Mouse (Mus musculus): Measurements from ENCODE around the gene Pank1.

Gene Pank1

GRCm38 (mm10) chr19:34879624-34880023 is 369 bp upstream of the Pank1 start:
- no peak for DNase-seq (ENCODE audit: low spot score in 2 of 2)

- DNase-seq (ENCODE audit: low spot score in 2 of 2): peak; percentile 64 to 68
Observed at GRCm38 (mm10) chr19:34877898-34878602, 1.2 kb downstream of the Pank1 start.

DNA sequence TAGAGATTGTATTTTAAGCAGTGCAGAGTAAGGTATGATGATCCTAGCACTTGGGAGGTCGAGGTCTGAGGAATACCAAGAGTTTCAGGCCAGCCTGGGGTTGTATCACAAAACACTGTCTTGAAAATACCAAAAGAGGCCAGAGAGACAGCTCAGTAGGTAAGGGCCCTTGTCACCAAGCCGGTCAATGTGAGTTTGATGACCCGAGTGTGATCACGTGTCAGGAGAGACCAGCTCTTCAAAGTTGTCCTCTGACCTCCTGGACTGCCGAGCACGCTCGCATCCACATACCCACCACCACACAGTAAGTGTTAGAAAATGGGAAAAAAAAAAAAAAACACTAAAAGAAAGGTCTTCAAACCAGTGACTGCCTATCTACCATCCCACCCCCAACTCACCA is 2.6 kb downstream of the Pank1 start:
- DNase-seq (ENCODE audit: low spot score in 2 of 2): no peak

DNA sequence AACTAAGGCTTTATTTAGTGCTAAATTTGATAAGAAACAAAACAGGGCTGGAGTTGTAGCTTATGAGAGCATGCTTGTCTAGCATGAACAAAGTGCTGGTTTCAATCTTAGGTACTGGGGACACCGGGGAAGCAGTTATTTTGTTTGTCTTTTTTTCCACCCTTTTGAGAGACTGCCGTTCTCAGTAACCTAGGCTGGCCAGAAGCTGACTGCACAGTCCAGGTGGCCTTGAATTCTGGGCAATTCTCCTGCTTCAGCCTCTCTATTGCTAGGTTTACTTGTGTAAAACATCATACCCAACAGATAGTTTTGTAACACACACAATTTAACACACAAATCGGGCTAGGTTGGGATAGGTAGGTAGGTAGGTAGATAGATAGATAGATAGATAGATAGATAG is 9.9 kb downstream of the Pank1 start:
- no peak for DNase-seq (ENCODE audit: low spot score in 2 of 2)

DNA sequence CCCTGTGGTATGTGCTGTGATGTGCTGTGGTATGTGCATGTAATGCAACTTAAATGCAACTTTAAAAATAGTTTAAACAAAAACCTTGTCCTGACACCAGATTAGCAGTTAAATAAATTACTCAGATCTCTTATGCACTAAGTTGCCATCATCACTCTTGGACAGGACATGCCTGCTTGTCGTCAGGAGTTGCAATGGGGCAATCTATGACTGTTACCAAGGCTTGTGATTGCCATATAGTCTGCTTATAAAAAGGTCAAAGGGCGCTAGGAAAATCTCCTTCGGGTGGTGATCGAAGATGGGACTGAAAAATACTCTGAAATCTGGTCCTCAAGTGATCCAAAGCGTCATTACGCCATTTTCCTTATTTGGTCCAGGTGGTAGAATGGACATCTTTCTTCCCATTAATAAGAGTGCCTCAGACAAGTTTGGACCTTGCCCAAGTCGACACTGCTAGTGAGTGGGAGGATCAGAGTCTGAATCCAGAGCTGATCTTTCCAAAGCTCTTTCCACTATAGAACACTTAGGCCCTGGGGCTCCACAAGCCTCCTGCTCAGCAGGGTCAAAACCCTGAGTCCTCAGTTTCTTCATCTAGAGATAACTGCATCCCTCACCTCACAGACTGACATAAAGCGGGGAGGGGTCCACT is 11.0 kb downstream of the Pank1 start:
- no peak for DNase-seq (ENCODE audit: low spot score in 2 of 2)

DNA sequence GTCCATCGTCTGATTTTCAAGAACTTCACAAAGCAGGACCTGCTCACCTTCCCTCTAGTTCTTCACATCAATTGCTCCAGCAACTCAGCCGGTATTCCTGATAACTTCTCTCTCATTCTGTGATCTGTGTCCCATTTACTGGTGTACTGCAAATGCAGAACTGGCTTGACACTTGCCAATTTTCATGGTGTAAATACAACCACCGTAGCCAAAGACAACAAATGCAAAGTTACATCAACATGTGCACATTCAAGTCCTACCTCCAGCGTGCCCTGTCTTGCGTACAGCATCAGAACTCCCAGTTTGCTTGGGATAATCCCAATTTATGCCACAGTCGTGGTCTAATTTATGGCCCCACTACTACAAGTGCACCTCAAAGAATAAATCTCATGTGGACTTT is 15.5 kb downstream of the Pank1 start:
- DNase-seq (ENCODE audit: low spot score in 2 of 2): no peak

DNA sequence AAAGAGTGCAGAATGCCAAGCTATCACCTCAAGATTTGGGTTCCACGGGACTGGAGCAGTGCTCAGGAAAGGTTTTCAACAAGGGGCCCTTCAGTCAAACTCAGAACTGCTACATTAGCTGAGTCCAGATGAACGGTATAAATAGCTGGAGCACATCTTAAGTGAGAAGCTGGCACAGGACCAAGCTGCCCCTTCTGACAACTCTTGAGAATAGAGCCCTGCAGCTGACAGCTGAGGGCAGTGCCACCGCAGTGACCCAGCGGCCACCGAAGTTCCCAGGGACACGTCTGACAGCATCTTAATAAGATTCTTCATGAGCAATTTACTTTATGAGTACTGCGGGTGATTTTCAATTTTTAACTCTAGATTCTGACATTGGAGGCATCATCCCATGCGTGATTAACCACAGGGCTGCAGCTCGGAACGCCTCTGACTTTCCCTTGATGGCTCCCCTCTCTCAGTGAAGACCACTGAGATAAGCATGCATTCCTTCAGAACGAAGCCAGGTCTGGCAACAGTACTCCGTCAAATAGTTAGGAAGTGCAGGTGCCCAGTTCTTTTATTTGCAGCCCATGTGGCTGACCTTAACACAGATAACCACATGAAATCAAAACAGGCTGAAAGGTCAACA is 23.1 kb downstream of the Pank1 start:
- DNase-seq (ENCODE audit: low spot score in 2 of 2): no peak

- DNase-seq (ENCODE audit: low spot score in 2 of 2): no peak
Observed at GRCm38 (mm10) chr19:34851161-34851560, 28.1 kb downstream of the Pank1 start.

- no peak for DNase-seq (ENCODE audit: low spot score in 2 of 2)
Observed at GRCm38 (mm10) chr19:34849426-34849825, 29.8 kb downstream of the Pank1 start.

- DNase-seq (ENCODE audit: low spot score in 2 of 2): no peak
Observed at GRCm38 (mm10) chr19:34848164-34848563, 31.1 kb downstream of the Pank1 start.

GRCm38 (mm10) chr19:34847103-34847502 is 32.2 kb downstream of the Pank1 start:
- DNase-seq (ENCODE audit: low spot score in 2 of 2): no peak

DNA sequence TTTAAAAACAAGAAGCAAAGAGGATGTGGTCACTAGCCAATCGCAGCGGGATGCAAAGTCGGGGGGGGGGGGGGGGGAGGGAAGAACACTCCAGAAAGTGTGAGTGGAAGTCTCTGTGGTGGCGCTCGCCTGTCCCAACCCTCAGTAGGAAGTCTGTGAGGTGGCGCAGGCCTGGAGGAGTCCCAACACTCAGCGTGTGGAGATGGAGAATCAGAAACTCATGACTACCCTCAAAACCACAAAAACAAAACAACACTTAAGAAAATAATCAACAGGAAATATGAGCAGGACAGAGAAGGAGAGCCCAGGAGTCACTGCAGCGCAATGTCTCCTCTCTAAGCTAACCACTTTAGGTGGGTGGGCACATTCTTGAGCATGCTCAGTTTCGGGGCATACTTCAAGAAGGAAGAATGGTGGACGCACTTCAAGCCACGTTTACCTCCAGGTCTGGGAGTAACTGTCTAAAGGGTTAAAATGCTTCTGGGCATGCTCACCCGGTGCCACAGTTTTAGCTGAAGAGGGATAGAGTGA is 32.7 kb downstream of the Pank1 start:
- DNase-seq (ENCODE audit: low spot score in 2 of 2): no peak

DNA sequence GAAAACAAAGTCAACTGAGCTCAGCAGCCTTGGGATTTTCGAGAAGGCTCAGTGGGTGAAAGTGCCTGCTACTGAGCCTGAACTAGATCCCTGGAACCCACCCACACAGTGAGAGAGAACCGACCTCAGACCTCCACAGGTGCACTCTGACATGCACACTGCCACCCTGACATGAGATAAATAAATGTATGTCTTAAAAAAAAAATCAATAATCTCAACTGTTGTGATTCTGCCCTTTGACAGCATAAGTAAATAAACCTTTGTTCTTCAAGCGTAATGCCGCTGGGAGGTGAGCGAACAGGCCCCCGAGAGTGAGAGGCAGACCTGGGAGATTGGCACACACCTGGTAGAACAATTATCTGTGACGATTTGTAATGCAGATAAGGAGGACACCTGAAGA is 33.2 kb downstream of the Pank1 start:
- no peak for DNase-seq (ENCODE audit: low spot score in 2 of 2)

DNA sequence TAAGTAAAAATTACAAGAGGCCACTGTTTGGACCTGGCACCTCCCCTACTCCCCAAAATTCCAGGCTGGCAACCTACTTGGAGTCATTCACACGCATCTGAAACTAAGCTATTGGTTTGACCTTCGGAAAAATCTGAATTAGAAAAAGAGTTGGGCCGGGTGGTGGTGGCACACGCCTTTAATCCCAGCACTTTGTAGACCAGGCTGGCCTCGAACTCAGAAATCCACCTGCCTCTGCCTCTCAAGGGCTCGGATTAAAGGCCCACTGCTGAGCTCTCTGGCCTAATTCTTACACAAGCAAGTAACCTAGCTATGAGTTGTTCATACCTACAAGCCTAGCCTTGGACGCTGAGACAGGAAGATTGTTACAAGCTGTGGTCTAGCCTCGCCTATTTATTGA is 33.9 kb downstream of the Pank1 start:
- DNase-seq (ENCODE audit: low spot score in 2 of 2): no peak

- no peak for DNase-seq (ENCODE audit: low spot score in 2 of 2)
Observed at GRCm38 (mm10) chr19:34844760-34845159, 34.5 kb downstream of the Pank1 start.

GRCm38 (mm10) chr19:34844047-34844446 is 35.2 kb downstream of the Pank1 start:
- DNase-seq (ENCODE audit: low spot score in 2 of 2): no peak

DNA sequence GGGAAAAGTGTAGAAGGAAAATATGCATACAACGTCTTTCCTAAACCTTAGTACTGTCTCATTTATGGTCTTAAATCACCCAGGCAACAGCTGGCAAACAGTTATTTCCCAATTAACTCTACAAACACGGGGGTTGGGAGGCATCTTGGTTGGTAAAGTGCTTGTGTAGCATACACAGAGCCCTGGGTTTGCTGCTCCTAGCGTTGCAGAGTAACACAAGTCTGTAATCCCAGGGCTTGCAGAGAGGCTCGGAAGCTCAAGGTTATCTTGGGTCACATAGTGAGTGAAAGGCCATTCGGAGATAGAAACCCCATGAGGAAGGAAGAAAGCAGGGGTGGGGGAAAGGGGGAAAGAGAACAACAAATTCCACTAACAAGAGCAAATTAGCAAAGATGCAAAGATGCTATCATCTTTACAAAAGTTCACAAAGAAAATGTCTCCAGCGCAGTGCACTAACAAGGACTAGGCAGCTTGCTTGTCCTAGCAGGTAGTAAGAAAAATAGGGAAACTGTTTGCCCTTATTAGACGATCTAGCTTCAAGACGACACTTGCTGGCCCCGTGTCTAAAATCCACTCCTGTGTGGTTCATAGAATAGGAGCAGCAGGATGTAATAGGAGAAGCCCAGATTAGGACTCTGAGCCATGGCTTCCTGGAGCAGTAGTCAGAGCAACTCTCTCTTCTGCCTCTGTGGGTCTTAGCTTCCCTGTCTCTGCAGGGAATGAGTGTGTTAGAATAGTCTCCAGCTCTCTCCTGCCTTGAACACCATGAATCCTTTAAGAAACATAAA is 37.3 kb downstream of the Pank1 start:
- no peak for DNase-seq (ENCODE audit: low spot score in 2 of 2)

DNA sequence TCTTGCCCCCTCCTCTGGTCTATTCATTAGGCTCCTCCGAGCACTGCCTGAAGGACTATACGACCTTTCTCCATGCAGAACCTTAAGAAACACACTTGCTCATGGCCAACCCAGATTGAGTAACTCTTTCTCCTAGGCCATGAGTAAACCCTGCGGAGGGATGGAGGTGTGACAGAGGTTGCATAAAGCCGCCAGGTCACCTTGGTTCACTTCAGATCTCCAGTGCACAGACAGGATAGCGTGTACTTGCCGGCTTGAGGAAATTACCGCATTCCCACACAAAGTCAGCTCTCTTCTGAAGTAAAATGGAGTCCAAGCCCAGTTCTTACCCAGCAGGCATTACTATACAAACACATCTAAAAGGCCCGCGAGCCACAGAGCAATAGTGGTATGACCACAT is 40.6 kb downstream of the Pank1 start:
- DNase-seq (ENCODE audit: low spot score in 2 of 2): no peak

- no peak for DNase-seq (ENCODE audit: low spot score in 2 of 2)
Observed at GRCm38 (mm10) chr19:34831702-34832101, 47.6 kb downstream of the Pank1 start.

DNA sequence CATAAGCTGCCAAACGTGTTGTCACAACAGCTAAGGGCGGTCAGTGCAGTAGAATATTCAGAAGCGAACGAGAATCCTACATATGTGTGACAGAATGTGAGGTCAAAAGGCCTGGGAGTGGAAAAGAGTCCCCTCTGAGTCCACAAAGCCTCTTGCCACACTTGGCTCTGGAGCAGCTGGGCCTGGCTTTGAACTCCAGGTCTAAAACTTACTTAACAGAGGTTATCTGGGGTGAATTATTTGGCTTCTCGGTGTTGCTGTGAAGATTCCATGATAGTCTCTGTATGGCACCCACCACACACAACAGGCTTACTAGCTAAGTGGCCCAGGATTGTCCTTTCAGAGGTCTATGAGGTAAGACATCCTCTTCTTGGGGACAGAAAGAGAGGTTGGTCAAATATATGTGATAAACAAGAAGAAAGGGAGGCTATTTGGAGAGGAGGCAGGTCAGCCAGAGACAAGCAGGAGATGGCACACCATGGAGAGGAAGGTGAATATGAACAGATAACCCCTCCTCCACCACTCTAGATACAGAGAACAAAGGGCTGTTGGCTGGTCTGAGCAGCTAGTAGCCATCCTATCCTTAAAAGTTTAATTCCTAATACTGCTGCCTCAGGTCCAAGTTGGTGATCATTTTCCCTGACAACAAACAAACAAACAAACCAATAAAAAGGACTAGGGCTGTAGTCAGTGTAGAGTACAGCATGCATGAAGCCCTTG is 51.2 kb downstream of the Pank1 start:
- DNase-seq (ENCODE audit: low spot score in 2 of 2): no peak

DNA sequence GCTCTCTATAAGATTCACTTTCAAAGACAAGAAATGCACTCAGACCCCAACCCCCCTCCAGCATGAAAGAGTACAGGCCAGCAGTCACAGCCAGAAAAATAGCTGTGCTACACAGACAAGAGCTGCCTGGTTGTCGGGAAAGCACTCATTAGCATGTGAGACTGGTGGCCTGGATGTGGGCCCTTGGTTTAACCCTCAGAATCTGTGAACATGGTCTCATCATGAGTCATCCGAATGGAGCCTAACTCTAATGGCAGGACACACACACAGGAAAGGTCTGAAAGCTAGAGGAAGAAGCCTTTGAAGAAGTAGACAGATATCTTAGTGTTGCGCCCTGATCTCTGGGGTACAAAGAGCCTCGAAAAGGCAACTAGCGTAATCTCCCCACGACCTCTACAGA is 51.8 kb downstream of the Pank1 start:
- no peak for DNase-seq (ENCODE audit: low spot score in 2 of 2)

All from thymus, postnatal 10 days (tissue).